Mouse (Mus musculus) embryo, embryonic 10.5 days (tissue): Measurements from ENCODE around the gene Rabif.
A peak's percentile ranks its signal among the peaks of the same experiment; 100 is the strongest.
"Not testable (repeated sequence)": the region's sequence is repeated elsewhere in the genome, so short reads cannot be mapped to it uniquely, and the experiment has no call there.

Source experiments
- DNase-seq: peaks from one replicate; pipeline ENCODE4 v3.0.0-alpha.2; 2015; ENCODE audit warnings: low spot score

Gene Rabif

DNA sequence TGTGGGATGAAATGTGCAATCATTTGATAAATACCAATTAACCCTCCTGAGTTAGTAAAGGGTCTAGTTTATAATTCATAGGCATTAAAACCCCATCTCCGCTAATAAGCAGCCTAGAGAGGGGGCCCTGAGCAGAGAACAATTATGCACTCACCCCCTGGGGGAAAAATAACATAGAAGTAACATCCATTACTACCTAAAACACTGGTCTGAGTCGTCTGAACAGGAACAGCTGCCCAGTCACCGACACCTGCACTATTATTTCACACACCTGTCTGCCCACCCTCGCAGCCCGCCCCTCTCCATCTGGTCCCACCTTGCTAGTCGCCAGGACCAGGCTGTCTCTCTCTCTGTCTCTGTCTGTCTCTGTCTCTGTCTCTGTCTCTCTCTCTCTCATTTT, 18.1 kb downstream of the Rabif start:
- no peak for DNase-seq

DNA sequence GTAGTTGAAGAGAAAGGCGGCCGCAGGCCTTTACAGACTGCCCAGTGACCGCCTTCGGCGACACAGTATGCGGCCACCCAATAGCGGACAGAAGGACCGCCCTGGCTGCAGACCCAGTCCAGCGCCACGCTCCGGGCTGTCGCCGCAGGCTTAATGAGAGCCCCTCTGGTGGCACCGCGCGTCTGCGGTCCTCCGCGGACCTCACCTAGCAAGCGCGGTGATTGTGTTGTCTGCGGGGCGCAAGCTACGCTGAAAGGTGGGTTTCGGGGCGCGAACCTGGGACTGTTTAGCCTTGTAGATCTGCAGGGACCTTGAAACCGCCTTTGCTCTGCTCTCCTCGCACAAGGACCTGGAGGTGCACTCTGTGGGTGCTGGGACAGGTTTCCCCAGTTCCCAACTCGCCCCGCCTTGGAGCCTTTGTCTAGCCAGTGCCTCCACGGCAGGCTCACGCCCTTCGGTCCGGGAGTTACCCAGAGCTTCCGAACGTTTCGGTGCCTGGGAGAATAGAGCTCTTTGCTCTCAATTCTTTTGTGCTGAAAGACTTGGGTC, 18.9 kb downstream of the Rabif start:
- peak; percentile 56 for DNase-seq

DNA sequence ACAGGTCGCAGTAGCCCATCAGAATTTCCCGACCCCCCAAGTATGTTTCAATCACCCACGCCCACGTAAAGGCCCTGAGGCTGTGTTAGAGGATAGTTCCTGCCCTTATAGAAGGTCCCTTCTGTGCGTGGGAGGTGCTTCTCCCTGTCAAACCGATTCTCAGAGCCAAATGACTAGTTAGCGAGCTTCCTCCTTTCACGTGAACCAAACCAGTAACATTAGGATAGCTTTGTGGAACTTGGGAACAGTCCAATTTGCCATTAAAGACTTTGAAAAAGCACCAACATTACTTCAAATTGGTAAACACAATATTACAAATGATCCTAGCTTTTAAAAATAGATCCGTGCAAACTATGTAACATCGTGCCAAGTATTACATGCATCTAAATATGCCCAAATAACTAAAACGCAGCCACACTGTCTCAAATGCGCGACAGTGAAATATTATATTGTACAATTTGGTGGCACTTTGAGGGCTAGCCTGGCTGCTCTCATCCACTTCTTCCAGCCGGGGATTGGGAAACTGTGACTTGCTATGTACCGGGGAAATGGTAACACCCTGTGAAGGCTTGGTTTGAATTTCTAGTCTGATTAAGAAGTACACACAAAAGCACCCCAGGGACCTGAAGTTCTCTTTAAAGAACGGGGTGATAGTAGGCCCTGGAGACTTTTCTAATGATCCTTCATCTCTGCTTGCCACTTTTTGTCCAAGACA, 19.6 kb downstream of the Rabif start:
- no peak for DNase-seq

- DNase-seq = no peak
Observed at GRCm38 (mm10) chr1:134515891-134516290, 21.4 kb downstream of the Rabif start.

GRCm38 (mm10) chr1:134516491-134517198, 22.2 kb downstream of the Rabif start:
- DNase-seq = peak; percentile 78

DNA sequence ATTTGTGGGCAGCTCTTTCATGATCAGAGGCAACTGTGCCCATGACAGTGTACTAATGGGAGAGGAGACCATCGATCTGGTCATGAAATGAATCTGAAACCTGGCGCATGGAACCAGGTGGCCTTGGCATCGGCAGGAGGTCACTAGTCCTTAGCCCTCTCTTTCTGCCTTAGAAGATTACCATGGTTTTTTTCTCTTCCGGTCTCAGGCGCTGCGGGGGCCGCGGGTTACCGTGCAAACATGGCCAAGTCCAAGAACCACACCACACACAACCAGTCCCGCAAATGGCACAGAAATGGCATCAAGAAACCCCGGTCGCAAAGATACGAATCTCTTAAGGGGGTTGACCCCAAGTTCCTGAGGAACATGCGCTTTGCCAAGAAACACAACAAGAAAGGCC, 23.4 kb downstream of the Rabif start:
- not testable (repeated sequence) for DNase-seq

DNA sequence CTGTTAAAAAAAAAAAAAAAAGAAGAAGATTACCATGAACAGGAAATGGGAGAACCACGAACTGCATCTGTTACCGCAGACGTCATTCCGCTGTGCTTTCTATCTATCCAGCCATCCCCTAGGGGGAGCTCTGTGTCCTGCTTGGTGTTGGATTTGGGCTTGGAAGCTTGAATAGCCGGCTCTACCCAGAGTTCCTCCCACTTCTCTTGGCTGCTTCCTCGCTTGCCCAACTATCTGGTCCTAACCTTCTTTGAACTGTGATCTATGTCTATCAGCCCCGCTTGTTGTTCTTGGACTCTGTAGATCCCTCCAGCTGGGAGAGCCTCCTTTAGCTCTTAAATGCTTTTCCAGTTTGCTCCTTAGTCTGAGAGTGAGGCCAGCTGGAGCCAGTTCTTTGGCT, 24.2 kb downstream of the Rabif start:
- DNase-seq = peak; percentile 90

DNA sequence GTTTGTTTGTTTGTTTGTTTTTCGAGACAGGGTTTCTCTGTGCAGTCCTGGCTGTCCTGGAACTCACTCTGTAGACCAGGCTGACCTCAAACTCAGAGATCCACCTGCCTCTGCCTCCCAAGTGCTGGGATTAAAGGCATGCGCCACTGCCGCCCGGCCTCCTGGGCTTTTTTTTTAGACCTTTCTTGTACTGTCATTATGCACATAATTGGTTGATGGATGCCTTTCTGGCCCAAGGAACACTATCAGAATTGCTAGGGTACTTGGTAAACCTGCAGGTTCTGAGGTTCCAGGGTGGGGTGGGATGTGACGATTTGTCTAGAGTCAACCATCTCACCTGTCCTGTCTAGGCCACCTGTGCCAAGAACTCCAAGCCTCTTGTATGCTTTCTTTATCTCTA, 24.8 kb downstream of the Rabif start:
- DNase-seq = not testable (repeated sequence)

DNA sequence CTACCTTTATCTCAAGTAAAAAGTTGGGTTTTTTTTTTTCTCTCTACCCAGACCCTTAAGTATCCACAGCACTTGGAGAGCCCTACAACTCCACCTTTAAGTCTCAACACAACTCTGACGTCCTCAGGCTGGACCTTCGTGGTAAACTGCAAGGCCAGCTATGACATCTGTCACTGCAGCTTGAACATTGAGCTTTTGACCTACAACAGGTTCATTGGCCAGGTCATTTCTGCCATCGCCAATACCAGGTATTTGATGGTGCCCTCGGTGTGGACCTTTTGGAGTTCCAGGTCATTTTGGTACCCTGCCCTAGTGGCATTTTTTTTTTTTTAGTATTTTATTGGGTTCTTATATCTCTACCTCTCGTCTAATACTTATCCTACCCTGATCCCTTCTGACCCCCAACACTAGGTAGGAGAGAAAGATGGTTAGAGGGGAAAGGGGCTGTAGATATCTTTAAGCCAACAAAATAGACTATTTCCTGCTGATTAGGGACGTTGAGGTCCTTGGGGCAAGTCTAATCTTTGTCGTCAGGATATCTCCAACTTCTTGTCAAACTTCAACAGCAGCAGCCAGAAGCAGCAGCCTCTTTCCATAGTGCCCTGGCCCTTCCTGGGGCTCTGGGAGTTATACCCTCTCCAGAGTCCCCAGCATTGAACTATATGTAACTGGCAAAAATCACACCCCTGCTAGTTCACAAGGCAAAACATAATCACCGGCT, 25.7 kb downstream of the Rabif start:
- DNase-seq = no peak

DNA sequence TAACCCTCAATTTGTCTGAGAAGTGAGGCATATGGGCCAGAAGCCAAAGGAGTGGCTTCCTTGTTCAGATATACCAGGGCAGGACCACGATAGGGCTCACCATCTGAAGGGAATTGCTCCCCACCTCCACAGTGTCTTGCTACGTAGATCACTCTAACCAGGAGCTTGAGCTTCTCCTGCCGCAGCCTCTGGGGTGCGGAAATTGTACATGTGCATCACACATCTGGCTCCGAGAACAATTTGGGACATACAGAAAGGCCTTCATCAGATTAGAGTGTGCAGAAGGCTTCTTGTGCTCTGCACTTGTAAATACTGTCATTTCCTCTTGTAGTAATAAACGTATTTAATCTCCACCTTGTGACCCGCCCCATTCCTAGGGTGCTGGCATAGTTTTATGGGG, 26.7 kb downstream of the Rabif start:
- no peak for DNase-seq

- no peak for DNase-seq
Observed at GRCm38 (mm10) chr1:134522325-134522724, 27.9 kb downstream of the Rabif start.

GRCm38 (mm10) chr1:134524424-134524823, 30.0 kb downstream of the Rabif start:
- no peak for DNase-seq

DNA sequence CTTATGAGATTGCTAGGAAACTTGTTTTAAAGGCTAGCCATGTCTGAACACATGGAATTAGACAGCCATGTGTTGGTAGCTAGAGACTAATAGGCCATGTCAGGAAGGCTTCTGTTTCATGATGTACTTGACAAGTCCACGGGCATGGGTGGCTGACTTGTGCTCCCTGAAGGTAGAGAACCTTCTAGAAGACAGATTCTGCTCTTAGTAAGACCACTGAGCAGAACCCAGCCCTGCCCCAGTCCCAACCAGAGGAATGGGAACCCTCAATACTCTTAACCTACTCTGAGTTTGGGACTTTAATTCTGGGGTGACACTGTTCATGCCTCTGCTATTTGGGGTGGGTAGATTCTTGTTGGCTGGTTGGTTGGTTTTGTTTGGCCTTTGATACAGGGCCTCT, 30.6 kb downstream of the Rabif start:
- no peak for DNase-seq

DNA sequence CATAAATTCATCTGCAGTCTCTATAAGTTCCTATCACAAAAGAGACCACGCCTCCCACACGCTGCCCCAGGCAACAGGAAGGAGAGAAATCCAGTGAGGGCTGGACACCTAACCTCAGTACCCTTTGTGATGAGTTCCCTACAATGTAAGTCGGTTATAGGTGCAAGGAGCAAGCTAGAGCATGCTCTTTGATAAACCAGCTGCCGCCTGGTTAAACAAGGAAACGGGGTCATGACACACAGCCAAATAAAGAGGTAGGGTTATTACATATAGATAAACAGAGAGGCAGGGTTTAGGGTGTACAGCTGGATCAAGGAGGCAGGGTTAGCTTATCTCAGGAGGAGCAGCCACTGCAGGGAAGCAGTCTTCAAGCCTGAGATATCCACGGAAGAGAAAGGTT, 32.3 kb downstream of the Rabif start:
- DNase-seq = no peak

- no peak for DNase-seq
Observed at GRCm38 (mm10) chr1:134530618-134531017, 36.2 kb downstream of the Rabif start.

GRCm38 (mm10) chr1:134533710-134534109, 39.3 kb downstream of the Rabif start:
- not testable (repeated sequence) for DNase-seq

- DNase-seq = no peak
Observed at GRCm38 (mm10) chr1:134535054-134535453, 40.6 kb downstream of the Rabif start.

DNA sequence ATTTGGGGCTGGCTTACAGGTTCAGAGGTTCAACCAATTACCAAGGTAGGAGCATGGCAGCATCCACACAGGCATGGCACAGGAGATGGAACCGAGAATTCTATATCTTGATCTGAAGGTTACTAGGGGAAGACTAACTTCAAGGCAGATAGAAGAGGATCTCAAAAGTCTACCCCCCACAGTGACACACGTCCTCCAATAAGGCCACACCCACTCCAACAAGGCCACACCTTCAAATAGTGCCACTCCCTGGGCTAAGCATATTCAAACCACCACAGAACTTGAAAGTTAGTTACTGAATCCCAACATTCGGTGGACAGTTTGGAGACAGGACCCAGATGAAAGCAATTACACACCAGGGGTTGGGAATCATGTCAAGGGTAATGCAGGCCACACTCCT, 41.1 kb downstream of the Rabif start:
- DNase-seq = no peak

GRCm38 (mm10) chr1:134540610-134541009, 46.2 kb downstream of the Rabif start:
- DNase-seq = no peak

GRCm38 (mm10) chr1:134548231-134548630, 53.8 kb downstream of the Rabif start:
- peak; percentile 8 for DNase-seq

GRCm38 (mm10) chr1:134549632-134550132, 55.2 kb downstream of the Rabif start, which contains the start of gene Mgat4e:
Gene Mgat4e (minus strand): TSS chr1:134549682.
- DNase-seq = no peak

GRCm38 (mm10) chr1:134551869-134552268, 57.4 kb downstream of the Rabif start:
- DNase-seq = no peak
